Mouse (Mus musculus) spleen, adult 2 months (tissue): ENCODE measurements around the gene Cacna1c.

ENCODE experiments used
- CTCF ChIP-seq: fragments of 200-500 bp; IDR thresholded peaks from 2 replicates; pipeline ENCODE4 v1.5.1; 2011; ENCODE audit warnings: mild to moderate bottlenecking, inconsistent platforms; ENCODE audit not compliant: insufficient read depth, insufficient read length, insufficient replicate concordance; ENCODE audit errors: extremely low read depth
- POLR2A ChIP-seq: fragments of 200-500 bp; IDR thresholded peaks from 2 replicates; pipeline ENCODE4 v1.6.1; 2011; ENCODE audit warnings: low read depth, low read length, inconsistent platforms

GRCm38 (mm10) chr6:118884961-118885360, 311.3 kb downstream of the Cacna1c start:
- TF ChIP-seq CTCF, result no peak
- TF ChIP-seq POLR2A, result no peak
